Mouse (Mus musculus): ENCODE data around the gene Ddx25. TPM values are rescaled to one million over a fixed set of nuclear protein-coding genes. Genes with fewer than 3 reads are reported as not detected.

The Ddx25 gene
- polyA plus RNA-seq (2015; fragmentation: Illumina TruSeq; extraction: RNeasy Lipid Tissue Mini Kit (QIAGEN cat#74804); ENCODE audit: insufficient read depth, low replicate concordance): 1.4 TPM

GRCm38 (mm10) chr9:35558257-35559008, at the start of gene Ddx25, which contains the start of gene Pus3:
Ddx25 (minus strand) TSS chr9:35558528.
Pus3 (plus strand) TSS chr9:35558595.

DNA sequence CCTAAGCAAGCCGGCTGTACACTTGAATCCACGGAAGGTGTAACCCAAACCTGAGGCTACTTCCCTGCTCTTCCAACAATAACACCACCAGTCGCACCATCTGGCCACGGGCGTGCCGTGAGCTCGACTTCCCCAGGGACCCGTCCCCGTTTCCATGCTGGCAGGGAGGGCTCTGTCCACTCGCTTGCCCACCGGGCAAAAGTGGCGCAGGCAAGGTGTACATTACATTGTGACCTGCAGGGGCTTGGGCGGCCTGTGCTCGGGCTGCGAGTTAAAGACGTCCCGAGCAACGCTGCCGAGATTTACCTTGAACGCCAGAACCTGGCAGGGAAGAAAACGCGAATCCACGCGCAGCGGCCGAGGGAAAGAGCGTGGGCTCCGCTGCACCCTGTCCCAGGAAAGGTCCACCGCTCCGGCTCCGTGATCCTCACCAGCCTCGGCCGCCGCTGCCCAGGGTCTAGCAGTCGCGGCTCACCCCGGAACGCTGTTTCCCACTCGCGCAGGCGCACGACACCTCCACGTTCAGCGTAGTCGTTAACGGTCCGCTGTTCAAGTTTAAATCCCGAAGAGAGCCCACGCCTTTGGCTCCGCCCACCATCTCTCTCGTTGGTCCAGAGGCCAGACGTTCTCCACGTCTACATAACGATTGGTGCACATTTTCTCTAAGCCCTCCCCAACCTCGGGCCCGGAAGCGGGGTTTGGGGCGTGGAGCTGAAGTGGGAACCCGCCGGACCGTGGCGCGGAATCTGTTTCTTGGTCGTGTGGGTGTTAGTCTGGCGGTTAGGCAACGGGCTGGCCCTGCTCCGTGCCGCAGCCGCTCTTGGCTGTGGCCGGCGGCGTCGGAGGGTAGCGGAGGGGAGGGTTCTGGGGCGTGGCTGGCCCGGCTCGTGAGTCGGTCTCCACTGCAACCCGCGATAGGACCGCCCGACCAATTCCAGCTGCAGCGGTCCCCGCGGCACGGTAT, 11.5 kb upstream of the Ddx25 start, which contains the start of the genes Pate2 and Hyls1:
Gene Pate2 (plus strand): TSS at position 714 of the 964 bp plus-strand sequence.
Gene Hyls1 (minus strand): TSS at position 828 of the 964 bp plus-strand sequence.

GRCm38 (mm10) chr9:35518169-35518568, 40.2 kb downstream of the Ddx25 start, which contains the start of gene Gm1113:
Gm1113 (minus strand) TSS chr9:35518269.

Other genes starting within 250 kb of the Ddx25 start
- gene Cdon, start 137.4 kb downstream of the Ddx25 start, polyA plus RNA-seq (2015; fragmentation: Illumina TruSeq; extraction: RNeasy Lipid Tissue Mini Kit (QIAGEN cat#74804); ENCODE audit: insufficient read depth, low replicate concordance): 12.6 TPM
- gene Gm1113, start 40.3 kb downstream of the Ddx25 start, polyA plus RNA-seq (2015; fragmentation: Illumina TruSeq; extraction: RNeasy Lipid Tissue Mini Kit (QIAGEN cat#74804); ENCODE audit: insufficient read depth, low replicate concordance): not detected
- 46.8 TPM for gene Pus3, start 67 bp upstream of the Ddx25 start, polyA plus RNA-seq (2015; fragmentation: Illumina TruSeq; extraction: RNeasy Lipid Tissue Mini Kit (QIAGEN cat#74804); ENCODE audit: insufficient read depth, low replicate concordance)
- gene Pate2, start 11.8 kb upstream of the Ddx25 start, polyA plus RNA-seq (2015; fragmentation: Illumina TruSeq; extraction: RNeasy Lipid Tissue Mini Kit (QIAGEN cat#74804); ENCODE audit: insufficient read depth, low replicate concordance): not detected
- gene Hyls1, start 11.9 kb upstream of the Ddx25 start, polyA plus RNA-seq (2015; fragmentation: Illumina TruSeq; extraction: RNeasy Lipid Tissue Mini Kit (QIAGEN cat#74804); ENCODE audit: insufficient read depth, low replicate concordance): 15.1 TPM
- not detected for gene Pate4, start 53.4 kb upstream of the Ddx25 start, polyA plus RNA-seq (2015; fragmentation: Illumina TruSeq; extraction: RNeasy Lipid Tissue Mini Kit (QIAGEN cat#74804); ENCODE audit: insufficient read depth, low replicate concordance)
- gene Pate3, start 89.7 kb upstream of the Ddx25 start, polyA plus RNA-seq (2015; fragmentation: Illumina TruSeq; extraction: RNeasy Lipid Tissue Mini Kit (QIAGEN cat#74804); ENCODE audit: insufficient read depth, low replicate concordance): not detected
- gene Pate1, start 128.9 kb upstream of the Ddx25 start, polyA plus RNA-seq (2015; fragmentation: Illumina TruSeq; extraction: RNeasy Lipid Tissue Mini Kit (QIAGEN cat#74804); ENCODE audit: insufficient read depth, low replicate concordance): not detected
- gene Gm17677, start 182.5 kb upstream of the Ddx25 start, polyA plus RNA-seq (2015; fragmentation: Illumina TruSeq; extraction: RNeasy Lipid Tissue Mini Kit (QIAGEN cat#74804); ENCODE audit: insufficient read depth, low replicate concordance): not detected
- gene Gm17727, start 219.6 kb upstream of the Ddx25 start, polyA plus RNA-seq (2015; fragmentation: Illumina TruSeq; extraction: RNeasy Lipid Tissue Mini Kit (QIAGEN cat#74804); ENCODE audit: insufficient read depth, low replicate concordance): not detected
- gene Gm27235, start 231.6 kb upstream of the Ddx25 start, polyA plus RNA-seq (2015; fragmentation: Illumina TruSeq; extraction: RNeasy Lipid Tissue Mini Kit (QIAGEN cat#74804); ENCODE audit: insufficient read depth, low replicate concordance): not detected
- gene D730048I06Rik, start 231.6 kb upstream of the Ddx25 start, polyA plus RNA-seq (2015; fragmentation: Illumina TruSeq; extraction: RNeasy Lipid Tissue Mini Kit (QIAGEN cat#74804); ENCODE audit: insufficient read depth, low replicate concordance): not detected